Mouse (Mus musculus) liver, embryonic 14.5 days (tissue): ENCODE measurements at regions not wholly inside any gene's neighbourhood (a gene's known extent, or its start where the extent isn't known, plus 50 kb on each side); places are given as distances from the start of the nearest gene placed in this dataset.

Source experiments
- CTCF ChIP-seq: IDR thresholded peaks from 2 replicates; pipeline ENCODE4 v1.5.1; 2016; ENCODE audit warnings: antibody characterized with exemption, low read depth, control low read depth
- EP300 ChIP-seq: IDR thresholded peaks from 2 replicates; pipeline ENCODE4 v1.6.1; 2016; ENCODE audit warnings: antibody characterized with exemption, low read depth

- TF ChIP-seq CTCF (no peak), EP300 (no peak)
Measured at GRCm38 (mm10) chr14:106518552-106519358, 412.8 kb downstream of the Trim52 start.
